Mouse (Mus musculus) heart, adult 2 months (tissue): ENCODE measurements at regions not wholly inside any gene's neighbourhood (a gene's known extent, or its start where the extent isn't known, plus 50 kb on each side); places are given as distances from the start of the nearest gene placed in this dataset.

Experiments
- DNase-seq, 2 experiments: peaks; one replicate each; pipeline ENCODE4 v3.0.0; 2021
- H3K27ac ChIP-seq: fragments of 200-600 bp; 2 replicates; pipeline ENCODE4 v1.8.1; 2022
- H3K27me3 ChIP-seq: fragments of 200-500 bp; 2 replicates; pipeline ENCODE4 v1.6.1; 2012; ENCODE audit warnings: mild to moderate bottlenecking, low read length, inconsistent platforms, mixed read lengths; ENCODE audit not compliant: control insufficient read depth, insufficient read depth
- H3K36me3 ChIP-seq: fragments of 200-500 bp; 2 replicates; pipeline ENCODE4 v1.6.1; 2012; ENCODE audit warnings: low read length, inconsistent platforms; ENCODE audit not compliant: control insufficient read depth, insufficient read depth
- H3K4me1 ChIP-seq: fragments of 200-500 bp; 2 replicates; pipeline ENCODE4 v1.6.1; 2011; ENCODE audit warnings: low read length; ENCODE audit not compliant: control insufficient read depth, insufficient read depth
- H3K4me3 ChIP-seq: fragments of 200-600 bp; 2 replicates; pipeline ENCODE4 v1.8.1; 2022
- H3K79me2 ChIP-seq: fragments of 200-500 bp; replicated peaks from 2 replicates; pipeline ENCODE4 v1.6.1; 2012; ENCODE audit warnings: mild to moderate bottlenecking, inconsistent platforms, low read length, moderate library complexity, mixed read lengths; ENCODE audit not compliant: control insufficient read depth, insufficient read depth
- H3K9ac ChIP-seq: fragments of 200-500 bp; 2 replicates; pipeline ENCODE4 v1.6.1; 2012; ENCODE audit warnings: low read depth, mild to moderate bottlenecking, control low read depth, inconsistent platforms, low read length, mixed read lengths
- CTCF ChIP-seq: fragments of 200-600 bp; IDR thresholded peaks from 2 replicates; pipeline ENCODE4 v1.8.1; 2022; ENCODE audit warnings: antibody characterized with exemption, mild to moderate bottlenecking, moderate library complexity
- EP300 ChIP-seq: fragments of 200-500 bp; IDR thresholded peaks from 2 replicates; pipeline ENCODE4 v1.6.1; 2011; ENCODE audit warnings: low read depth, low read length, control low read depth; ENCODE audit not compliant: insufficient read depth
- POLR2A ChIP-seq: fragments of 200-500 bp; IDR thresholded peaks from 2 replicates; pipeline ENCODE4 v1.6.1; 2011; ENCODE audit warnings: mild to moderate bottlenecking, low read depth, low read length, control low read depth; ENCODE audit not compliant: insufficient read depth
- WGBS: fragments of 180-500 bp; shearing (Covaris S2); methylation state at CpG from one replicate; pipeline ENCODE4 v1.1.7; 2018; 5-methylcytosine and 5-hydroxymethylcytosine counted together
- intact Hi-C: fragments of 180-260 bp; cut with DNase I; formaldehyde crosslinking; loops from one replicate; pipeline ENCODE4 v1.15.1; 2025

DNA sequence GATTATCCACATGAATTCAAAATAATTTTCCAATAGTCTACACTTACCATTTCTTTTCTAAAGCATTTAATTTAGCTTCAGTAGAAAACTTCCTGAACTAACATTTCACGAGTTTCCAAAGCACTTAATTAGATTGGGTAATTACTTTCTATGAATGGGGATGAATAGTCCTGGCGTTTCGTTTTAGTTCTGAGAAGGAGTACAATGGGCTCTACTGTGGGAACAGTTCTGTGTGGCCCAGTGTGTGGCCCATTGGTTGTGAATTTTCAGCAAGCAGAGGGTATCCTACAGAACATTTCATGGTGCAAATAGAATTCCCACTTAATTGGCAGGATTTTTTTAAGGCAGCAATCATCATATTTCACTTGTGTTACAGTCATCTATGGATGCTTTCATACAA is 95.5 kb downstream of the 1700017N19Rik start:
- H3K4me1 ChIP-seq, result no peaks in the 10 kb centered on the region
- H3K27me3 ChIP-seq, result no peaks in the 10 kb centered on the region
- no peak for TF ChIP-seq POLR2A
- TF ChIP-seq EP300, result no peak
- no peak for TF ChIP-seq CTCF
- H3K27ac ChIP-seq, result no peak overlapping the region
- H3K36me3 ChIP-seq, result no peaks in the 10 kb centered on the region
- intact Hi-C loops, result no loop called here
- no peak overlapping the region for H3K4me3 ChIP-seq
- H3K79me2 ChIP-seq, result no peaks in the 10 kb centered on the region
- no peak for DNase-seq
- no peak overlapping the region for H3K9ac ChIP-seq
- WGBS, result 66% methylated on average over 3 of the region's 3 CpGs

- Histone ChIP-seq H3K36me3 (no peaks in the 10 kb centered on the region), H3K27ac (no peak overlapping the region), H3K27me3 (no peaks in the 10 kb centered on the region), H3K4me1 (no peaks in the 10 kb centered on the region), H3K9ac (no peak overlapping the region), H3K4me3 (no peak overlapping the region), H3K79me2 (no peaks in the 10 kb centered on the region)
- 56% methylated on average over 2 of the region's 2 CpGs for WGBS
- TF ChIP-seq POLR2A, result no peak
- no peak for TF ChIP-seq CTCF
- TF ChIP-seq EP300, result no peak
- no peak for DNase-seq
- intact Hi-C loops, result no loop called here
Observed at GRCm38 (mm10) chr10:100695944-100696343, 105.7 kb downstream of the 1700017N19Rik start.

DNA sequence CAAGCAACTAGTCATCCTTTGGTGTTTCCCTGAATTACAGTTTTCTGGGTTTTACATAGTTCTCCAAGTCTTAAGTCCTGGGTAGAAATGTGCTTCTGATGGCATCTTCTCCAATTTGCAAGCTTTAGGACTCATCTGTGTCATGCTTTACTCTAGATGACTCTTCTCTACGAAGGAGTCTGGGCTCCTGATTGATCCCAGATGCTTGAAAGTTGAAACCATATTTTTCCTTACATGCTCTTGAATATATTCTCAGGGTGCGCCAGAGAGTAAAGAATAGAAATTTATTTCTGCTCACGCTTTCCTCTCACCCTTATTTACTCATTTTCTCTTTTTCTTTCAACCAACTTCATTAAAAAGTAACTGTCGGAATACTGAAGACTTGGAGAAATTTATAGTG is 108.9 kb downstream of the 1700017N19Rik start:
- intact Hi-C loops, result no loop called here
- Histone ChIP-seq H3K9ac (no peak overlapping the region), H3K36me3 (no peaks in the 10 kb centered on the region), H3K79me2 (no peaks in the 10 kb centered on the region), H3K4me3 (no peak overlapping the region), H3K27ac (no peak overlapping the region), H3K4me1 (no peaks in the 10 kb centered on the region), H3K27me3 (no peaks in the 10 kb centered on the region)
- TF ChIP-seq POLR2A (no peak), CTCF (no peak), EP300 (no peak)
- 76% methylated on average over 4 of the region's 4 CpGs for WGBS
- DNase-seq, result no peak

DNA sequence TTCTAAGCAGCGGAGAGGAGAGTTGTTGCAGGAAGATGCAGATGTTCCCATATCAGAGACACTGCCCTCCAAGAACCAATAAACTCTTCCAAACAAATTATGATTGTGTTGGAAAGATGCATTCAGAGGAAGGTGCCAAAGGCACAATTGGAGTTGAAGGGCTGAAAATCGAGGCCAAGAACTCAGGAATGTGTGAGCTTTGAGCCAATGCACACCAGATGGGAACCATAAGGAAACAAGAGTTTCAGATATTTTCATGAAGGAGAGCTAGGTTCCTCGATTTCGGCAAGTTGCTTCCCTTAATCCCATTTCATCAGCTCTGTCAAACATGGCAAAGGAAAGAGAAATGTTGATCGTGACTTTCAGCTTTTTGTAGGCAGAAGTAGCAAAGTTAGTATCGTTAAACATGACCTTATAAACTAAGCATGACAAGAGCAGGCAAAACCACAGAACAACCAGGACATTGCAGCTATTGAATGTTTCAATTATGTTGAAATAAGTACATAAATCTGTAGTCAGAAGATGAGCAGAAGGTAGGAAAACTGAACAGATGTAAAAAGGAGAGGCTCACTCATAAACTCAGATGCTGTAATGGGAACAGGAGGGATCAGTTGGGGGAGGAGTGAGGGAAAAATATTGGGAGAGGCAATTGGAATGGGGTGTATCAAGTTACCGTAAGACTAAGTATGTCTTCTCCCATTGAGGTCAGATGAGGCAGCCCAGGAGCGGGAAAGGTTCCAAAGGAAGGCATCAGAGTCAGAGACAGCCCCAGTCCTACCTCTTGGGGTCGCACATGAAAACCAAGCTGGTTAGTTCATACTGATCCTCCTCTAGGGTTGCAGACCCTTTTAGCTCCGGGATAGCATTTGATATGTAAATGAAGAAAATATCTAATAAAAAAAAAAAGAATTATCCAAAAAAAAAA is 110.3 kb downstream of the 1700017N19Rik start:
- H3K4me1 ChIP-seq, result no peaks in the 10 kb centered on the region
- H3K36me3 ChIP-seq, result no peaks in the 10 kb centered on the region
- TF ChIP-seq CTCF, result no peak
- no peak for TF ChIP-seq EP300
- no peak for TF ChIP-seq POLR2A
- intact Hi-C loops, result no loop called here
- no peak overlapping the region for H3K4me3 ChIP-seq
- no peak overlapping the region for H3K27ac ChIP-seq
- 72% methylated on average over 10 of the region's 10 CpGs for WGBS
- DNase-seq, result no peak
- H3K27me3 ChIP-seq, result no peaks in the 10 kb centered on the region
- no peak overlapping the region for H3K9ac ChIP-seq
- no peaks in the 10 kb centered on the region for H3K79me2 ChIP-seq

DNA sequence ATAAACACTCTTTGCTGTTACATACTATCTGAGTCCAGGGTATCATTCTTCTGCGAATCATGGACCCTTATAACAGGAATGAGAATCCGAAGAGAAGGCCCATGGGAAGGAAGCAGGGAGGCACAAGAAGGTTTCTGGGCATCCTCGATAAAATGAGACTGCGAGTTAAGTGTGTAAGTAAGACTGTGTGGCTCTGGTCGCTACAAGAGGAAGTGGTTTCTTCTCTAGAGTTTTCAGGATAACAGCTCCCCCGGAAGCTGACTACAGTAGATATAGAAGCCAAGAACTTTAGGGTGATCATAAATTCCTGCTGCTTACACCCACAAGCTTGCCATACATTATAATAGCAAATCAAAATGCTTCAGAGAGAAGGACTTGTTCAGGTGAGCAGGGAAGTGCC is 111.7 kb downstream of the 1700017N19Rik start:
- DNase-seq, result no peak
- Histone ChIP-seq H3K4me3 (no peak overlapping the region), H3K36me3 (no peaks in the 10 kb centered on the region), H3K27me3 (no peaks in the 10 kb centered on the region), H3K27ac (no peak overlapping the region), H3K79me2 (no peaks in the 10 kb centered on the region), H3K4me1 (no peaks in the 10 kb centered on the region), H3K9ac (no peak overlapping the region)
- intact Hi-C loops, result no loop called here
- TF ChIP-seq CTCF, result no peak
- no peak for TF ChIP-seq POLR2A
- no peak for TF ChIP-seq EP300
- WGBS, result 64% methylated on average over 6 of the region's 6 CpGs

- no peaks in the 10 kb centered on the region for H3K36me3 ChIP-seq
- WGBS, result 81% methylated on average over 7 of the region's 7 CpGs
- H3K79me2 ChIP-seq, result no peaks in the 10 kb centered on the region
- intact Hi-C loops, result no loop called here
- no peaks in the 10 kb centered on the region for H3K4me1 ChIP-seq
- TF ChIP-seq POLR2A, result no peak
- no peak for TF ChIP-seq EP300
- TF ChIP-seq CTCF, result no peak
- DNase-seq, result no peak
- H3K9ac ChIP-seq, result no peak overlapping the region
- H3K27ac ChIP-seq, result no peak overlapping the region
- H3K4me3 ChIP-seq, result no peak overlapping the region
- no peaks in the 10 kb centered on the region for H3K27me3 ChIP-seq
Observed at GRCm38 (mm10) chr10:100716084-100716667, 125.9 kb downstream of the 1700017N19Rik start.
